Mouse (Mus musculus): ENCODE data around the gene Hoxc12. TPM values are rescaled to one million over a fixed set of nuclear protein-coding genes. Genes with fewer than 3 reads are reported as not detected.

The Hoxc12 gene
- not detected in 2 replicates for polyA plus RNA-seq (2012; rRNA removed)

DNA sequence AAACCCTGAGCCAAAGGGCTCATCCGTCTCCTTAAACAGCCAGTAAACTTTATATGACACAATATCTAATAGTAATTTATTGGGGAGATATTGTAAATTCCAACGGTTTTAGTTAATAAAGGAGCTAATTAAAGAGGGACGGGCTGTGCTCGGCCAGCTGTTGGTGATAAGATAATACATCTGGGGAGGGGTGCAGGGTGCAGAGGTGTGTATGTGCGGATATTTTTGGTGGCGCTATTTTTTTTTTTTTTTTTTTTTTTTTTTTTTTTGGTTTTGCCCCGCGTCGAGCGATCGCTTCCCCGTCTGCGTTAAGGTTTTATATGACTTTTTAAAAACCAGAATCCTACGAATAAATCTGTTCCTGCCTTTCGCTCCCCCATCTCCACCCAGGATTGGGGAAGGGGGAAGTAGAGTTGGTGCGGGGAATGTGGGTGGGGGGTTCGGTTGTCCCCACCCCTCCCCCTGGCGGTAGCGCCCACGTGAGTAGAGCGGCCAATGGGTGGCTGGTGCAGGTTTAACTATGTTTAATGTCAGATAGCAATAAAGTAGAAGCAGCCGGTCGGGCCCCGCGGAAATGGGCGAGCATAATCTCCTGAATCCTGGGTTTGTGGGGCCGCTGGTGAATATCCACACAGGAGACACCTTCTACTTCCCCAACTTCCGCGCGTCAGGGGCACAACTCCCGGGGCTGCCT, at the start of gene Hoxc12:
TSS of gene Hoxc12 (plus strand) at position 479 of the 694 bp plus-strand sequence.
- no peak for DNase-seq (ENCODE audit: extremely low spot score in 1 of 2, low spot score in 1 of 2)

DNA sequence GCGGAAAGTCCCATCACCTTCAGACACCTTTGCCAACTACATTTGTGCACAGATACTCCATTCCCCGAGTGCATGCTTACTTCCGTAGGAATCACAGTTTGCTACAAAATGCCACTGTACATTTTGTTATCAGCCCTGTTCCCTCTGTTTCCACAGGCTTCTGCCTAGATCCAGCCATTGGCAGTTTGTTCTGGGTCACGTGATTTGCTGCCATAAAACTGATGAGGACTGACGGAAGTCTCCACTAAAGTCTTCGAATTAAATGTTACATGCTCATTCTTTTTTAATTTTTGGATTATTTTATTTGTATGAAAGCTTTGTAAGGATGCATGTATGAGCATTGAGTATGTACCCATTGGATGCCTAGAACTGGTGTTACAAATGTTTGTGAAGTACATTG, 41.4 kb upstream of the Hoxc12 start:
- no peak for DNase-seq (ENCODE audit: extremely low spot score in 1 of 2, low spot score in 1 of 2)

DNA sequence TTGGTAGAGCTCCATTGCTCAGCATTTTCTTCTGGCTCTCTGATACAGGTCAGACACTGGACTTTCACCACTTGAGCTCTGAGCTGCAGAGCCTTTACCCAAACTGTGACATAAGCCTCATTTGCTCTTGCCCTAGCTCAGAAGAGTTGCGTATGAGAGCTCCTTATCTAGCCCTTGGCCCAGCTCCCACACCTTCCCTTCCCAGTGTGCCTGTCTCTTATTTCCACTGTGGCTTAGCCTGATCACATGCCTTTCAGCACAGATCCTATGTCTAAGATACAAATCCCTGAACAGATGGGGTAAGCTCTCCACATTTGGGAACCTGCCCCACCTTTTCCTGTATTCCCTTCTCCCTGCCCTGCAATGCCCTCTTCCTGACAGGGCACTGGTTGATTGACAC, 31.6 kb upstream of the Hoxc12 start:
- no peak for DNase-seq (ENCODE audit: extremely low spot score in 1 of 2, low spot score in 1 of 2)

DNA sequence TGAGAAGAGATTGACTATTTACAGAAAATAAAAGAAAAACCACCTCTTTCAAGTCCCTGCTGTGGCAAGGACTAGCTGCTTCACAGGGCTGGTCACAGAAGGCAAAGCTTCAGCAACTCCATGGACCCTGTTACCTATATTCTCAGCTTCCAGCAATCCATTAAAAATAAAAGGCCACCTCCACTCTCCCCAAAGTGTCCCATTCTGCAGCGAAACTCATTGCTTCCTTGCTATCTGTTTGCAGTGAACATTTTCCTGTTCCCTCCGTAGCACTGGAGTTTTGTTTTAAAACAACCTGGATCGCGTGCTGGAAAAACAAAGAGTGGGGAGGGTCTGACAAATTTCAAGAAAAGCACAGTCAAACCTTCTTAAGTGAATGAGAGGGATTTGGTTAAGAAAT, 27.0 kb upstream of the Hoxc12 start:
- no peak for DNase-seq (ENCODE audit: extremely low spot score in 1 of 2, low spot score in 1 of 2)

DNA sequence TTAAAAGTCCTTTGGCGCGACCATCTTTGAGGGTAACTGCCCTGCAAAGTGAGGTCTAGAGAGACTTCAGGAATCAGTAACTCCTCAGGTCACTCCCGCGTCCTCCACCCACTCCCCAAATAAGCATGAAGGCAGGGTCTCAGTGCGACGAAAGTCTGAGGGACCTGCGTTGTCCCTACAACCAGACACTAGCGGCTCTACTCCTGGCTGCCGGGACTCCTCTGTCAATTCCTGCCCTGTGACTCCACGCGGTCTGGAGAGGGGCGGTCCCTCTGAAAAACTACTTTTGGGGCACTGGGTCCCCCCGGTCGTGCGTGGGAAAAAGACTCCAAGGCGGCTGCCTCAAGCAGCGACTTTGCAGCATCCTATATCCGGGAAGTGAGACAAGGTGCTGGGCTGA, 26.5 kb upstream of the Hoxc12 start:
- no peak for DNase-seq (ENCODE audit: extremely low spot score in 1 of 2, low spot score in 1 of 2)

DNA sequence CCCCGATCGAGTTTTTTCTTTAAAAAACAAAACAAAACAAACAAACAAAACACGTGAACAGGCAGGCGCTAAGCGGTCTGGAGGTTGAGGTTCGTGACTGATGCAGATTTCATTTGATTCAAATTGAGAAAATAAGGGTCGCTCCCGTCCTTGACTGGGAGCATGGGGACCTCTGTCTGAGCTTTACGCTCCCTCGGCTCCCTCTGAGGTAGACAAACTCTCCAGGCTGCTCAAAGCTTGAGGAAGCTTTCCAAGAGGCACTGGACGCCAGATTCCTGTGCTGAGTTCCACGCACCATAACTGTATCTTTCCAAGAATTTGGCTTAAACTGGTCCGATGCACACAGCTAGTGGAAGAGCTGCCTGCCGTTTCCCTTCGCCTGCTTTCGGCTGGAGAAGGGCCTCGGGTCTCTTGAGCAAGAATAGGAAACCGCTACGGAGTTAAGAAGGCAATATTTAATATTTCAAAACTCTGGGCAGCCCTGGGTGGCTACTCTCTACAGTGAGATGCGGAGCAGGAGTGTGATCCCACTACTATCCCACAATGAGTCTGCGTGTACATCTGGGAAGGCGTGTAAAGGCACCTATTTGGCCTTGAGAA, 26.0 kb upstream of the Hoxc12 start:
- no peak for DNase-seq (ENCODE audit: extremely low spot score in 1 of 2, low spot score in 1 of 2)

DNA sequence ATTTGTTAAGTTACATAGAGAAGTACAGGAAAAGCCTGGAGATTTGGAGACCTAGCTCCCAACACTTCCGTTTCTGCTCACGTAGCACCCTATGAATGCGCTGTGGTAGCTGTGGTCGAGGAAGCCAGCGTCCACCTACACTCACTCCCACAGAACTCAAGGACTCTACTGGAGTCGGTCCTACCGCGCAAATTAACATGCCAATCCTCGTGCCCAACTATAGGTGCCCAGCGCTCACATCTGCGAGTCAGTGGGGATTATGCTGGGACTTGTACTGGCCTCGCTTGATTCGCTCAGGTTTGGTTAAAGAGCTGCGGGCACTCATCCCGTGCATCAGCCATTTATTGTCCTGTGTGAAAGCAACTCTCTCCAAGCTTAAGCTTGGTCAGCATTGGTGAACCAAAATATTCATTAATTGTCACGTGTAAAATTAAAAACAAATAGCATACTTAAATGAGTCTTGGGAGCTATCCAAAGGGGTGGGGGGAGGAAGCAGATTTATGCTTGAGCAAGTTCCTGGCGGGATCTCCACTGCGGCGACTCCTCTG, 23.4 kb upstream of the Hoxc12 start:
- no peak for DNase-seq (ENCODE audit: extremely low spot score in 1 of 2, low spot score in 1 of 2)

DNA sequence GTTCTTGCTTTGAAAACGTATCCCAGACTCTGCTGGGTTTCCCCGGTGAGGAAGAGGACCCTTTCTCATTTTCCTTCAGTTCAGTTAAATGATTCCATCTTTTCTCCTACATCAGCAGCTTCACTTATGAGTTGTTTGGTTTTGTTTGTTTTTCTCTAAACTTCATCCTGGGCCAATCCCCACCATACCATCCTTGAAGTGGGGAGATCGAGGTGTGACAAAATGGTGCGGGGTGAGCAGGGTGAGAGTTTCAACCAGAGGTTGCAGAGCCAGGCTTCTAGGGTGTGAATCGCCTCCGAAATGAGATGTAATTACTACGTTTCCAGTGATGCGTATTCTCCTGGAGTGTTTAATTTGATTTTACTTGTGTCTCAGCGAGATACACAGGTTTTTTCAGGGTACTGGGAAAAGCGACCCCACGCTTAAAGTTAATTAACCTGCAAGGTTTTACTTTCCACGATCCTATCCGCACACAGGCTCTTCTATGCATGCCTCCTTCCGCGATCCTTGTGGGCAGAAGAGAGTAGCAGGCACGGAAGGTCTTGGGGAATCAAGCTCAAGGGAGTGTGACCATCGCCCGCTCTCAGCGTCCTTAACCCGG, 18.5 kb upstream of the Hoxc12 start:
- no peak for DNase-seq (ENCODE audit: extremely low spot score in 1 of 2, low spot score in 1 of 2)

DNA sequence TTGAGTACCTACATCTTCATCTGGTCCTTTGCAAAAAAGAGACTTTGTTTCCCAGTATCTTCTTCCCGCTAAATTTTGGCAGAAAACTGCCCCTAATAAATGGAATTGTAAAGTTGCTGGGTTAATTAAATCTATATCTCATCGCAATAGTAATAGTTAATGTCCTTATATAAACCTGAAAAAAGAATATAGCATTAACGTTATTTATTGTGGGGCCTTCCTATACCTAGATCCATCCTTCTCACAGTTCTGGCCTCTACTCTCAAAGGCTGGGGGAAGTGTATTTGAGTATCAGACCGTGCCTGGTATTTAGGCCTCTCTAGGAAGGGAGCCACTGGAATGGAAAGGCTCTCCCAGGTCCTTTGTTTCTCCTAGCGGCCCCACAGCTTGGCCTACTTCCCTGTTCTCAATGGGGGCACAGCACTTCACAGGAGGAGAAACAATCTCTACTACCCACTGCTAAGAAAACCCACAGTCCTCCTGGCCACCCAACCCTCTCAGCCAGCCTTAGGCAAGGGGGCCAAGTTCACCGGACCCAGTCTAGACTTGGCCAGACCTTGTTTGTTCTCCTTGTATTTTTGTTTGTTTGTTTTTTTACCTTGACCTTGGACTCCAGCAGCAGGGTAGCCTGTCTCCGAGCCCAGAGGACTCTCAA, 17.8 kb upstream of the Hoxc12 start:
- DNase-seq (ENCODE audit: extremely low spot score in 1 of 2, low spot score in 1 of 2): no peak

DNA sequence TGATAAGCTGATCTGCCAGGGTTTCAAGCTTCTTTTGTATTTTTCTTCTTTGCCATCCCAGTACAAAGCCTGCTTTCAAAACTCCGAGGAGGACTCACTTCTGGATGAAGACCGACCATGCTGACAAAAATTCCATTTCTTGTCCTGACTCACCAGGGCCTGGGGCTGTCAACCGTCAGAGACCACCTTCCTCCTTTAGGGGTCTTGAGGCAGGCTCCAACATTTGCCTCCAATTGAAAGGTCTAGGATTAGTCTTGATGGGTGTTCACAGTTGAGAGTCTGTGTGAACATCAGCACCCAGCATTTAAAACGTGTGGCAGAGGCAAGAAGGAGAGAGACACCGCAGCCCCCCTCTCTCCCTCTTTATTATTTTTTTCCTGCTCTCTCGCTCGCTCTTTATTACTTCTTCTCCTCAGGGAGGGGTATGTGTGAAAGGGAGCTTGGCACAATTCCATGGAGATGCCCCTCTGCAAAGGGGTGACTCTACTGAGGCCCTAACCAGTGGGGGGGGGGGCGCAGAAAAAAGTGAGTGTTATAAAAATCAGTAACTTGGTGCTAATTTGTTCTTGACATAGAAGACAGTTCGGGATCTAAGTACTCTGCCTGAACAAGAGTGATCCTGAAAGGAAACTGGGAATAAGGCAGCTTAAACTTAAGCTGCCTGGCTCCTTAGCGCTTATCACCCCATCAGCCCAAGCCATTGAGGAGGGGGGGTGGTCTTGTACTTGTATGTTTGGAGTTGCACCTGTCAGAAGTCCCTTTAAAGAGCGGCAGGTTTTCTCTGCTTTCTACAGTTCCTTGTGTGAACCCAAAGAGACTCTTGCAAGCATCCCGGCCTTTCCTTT, 17.0 kb upstream of the Hoxc12 start:
- no peak for DNase-seq (ENCODE audit: extremely low spot score in 1 of 2, low spot score in 1 of 2)

DNA sequence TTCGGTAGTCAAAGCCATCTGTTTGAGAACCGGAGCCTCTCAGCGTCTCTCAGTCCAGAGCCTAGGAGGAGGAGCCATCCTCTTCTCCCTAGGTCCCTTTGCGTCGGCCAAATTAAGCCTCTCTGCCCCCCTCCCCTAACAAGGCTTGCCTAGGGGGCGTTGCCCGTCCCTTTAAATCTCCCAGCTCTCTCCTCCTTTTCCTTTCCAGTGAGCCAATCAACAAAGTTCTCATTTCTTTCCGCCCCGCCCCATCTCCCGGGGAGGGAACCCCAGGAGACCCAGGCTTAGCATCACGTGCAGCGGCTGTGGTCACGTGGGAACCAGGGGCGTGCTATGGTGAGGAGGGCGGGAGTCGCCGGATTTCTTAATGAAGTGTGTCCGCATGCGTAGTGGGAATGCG, 15.9 kb upstream of the Hoxc12 start:
- DNase-seq (ENCODE audit: extremely low spot score in 1 of 2, low spot score in 1 of 2): no peak

DNA sequence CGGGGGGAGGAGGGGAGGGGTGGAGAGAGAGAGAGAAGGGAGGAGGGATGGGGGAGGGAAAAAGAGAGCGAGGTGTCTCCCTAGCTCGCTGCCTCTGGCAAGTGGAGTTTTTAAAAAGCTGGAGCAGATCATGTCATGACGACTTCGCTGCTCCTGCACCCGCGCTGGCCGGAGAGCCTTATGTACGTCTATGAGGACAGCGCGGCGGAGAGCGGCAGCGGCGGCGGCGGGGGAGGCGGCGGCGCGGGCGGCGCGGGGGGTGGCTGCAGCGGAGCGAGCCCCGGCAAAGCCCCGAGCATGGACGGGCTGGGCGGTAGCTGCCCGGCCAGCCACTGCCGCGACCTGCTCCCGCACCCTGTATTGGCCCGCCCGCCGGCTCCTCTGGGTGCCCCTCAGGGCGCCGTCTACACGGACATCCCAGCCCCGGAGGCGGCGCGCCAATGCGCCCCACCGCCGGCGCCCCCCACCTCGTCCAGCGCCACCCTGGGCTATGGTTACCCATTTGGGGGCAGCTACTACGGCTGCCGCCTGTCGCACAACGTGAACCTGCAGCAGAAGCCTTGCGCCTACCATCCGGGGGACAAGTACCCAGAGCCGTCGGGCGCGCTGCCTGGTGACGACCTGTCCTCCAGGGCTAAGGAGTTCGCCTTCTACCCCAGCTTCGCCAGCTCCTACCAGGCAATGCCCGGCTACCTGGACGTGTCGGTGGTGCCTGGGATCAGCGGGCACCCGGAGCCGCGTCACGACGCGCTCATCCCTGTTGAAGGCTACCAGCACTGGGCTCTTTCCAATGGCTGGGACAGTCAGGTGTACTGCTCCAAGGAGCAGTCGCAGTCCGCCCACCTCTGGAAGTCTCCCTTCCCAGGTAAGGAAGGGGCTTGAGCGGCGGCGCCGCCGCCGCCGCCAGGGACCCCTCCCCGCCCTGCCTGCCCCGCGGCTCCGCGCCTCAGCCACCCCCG, 15.2 kb upstream of the Hoxc12 start, which contains the start of gene Hoxc13:
TSS of gene Hoxc13 (plus strand) at position 51 of the 959 bp plus-strand sequence.
- DNase-seq (ENCODE audit: extremely low spot score in 1 of 2, low spot score in 1 of 2): no peak

DNA sequence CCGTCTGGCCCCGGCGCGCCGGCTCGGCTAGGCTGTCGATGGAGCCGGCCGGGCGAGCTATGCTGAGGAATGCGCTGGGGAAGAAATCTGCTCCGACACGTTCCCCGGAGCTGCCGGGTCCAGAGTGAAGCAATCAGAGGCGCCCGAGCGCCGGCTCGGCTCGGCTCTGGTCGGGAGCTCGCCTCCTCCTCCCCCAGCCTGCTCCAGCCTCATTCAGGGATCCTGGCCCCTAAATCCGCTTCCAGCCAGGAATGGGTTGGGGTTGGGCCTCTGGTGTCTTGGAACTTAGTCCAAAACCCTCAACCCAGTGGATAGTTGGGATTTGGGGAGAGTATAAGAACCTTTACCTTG, 14.6 kb upstream of the Hoxc12 start:
- no peak for DNase-seq (ENCODE audit: extremely low spot score in 1 of 2, low spot score in 1 of 2)

DNA sequence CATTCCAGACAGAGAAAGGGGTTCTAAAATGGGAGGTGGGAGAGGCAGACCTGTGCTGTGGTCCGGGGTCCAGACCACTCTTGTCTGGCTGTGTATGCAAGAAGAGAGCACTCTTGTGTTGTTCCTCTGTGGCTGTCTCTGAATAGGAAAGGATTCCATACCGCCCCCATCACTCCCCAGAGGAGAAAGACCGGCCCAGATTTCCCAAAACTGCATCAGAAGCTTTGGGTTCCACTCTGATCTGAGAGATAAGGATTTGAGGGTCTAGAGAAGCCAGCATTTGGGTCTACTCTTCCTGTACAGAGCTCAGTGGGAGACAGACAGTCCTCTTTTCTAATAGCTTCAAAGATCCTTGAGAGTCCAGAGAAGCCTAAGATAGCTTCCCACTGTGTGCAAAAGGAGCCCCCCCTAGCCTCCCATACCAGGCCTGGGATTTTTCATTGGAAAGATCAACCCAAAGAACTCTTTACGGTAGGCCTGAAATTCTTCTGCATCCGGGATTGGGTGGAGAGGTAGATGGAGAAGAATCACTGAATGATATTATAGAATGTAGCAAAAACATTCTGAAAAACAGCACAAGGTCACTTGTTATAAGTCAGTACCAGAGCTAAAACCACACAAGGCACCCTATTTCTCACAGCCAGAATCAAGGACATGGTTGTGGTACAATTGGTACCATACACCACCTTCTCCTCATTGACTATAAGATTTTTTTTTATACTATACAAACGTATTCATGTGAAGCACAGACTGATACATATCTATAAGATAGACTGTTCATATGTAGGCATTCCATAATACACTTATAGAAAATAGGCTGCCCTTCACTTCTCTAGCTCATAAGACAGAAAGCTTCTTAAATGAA, 13.7 kb upstream of the Hoxc12 start:
- no peak for DNase-seq (ENCODE audit: extremely low spot score in 1 of 2, low spot score in 1 of 2)

DNA sequence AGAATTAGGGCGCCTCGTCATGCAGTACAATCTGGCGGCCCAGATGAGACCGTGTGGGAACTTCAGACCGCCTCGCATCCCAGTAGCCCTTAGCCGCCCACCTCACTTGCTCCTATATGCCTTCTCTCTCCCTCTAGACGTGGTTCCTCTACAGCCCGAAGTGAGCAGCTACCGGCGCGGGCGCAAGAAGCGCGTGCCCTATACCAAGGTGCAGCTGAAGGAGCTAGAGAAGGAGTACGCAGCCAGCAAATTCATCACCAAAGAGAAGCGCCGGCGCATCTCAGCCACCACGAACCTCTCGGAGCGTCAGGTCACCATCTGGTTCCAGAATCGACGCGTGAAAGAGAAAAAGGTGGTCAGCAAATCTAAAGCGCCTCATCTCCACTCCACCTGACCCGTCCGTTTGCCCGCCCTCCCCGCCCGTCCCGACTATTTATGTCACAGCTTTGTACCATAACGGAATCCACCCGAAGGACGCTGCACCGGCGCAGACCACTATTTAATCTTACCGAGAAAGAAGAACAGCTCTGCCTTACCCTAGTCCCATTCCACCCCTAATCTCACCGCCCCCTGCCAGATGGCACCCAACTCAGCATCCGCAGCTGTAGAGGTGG, 9.4 kb upstream of the Hoxc12 start:
- DNase-seq (ENCODE audit: extremely low spot score in 1 of 2, low spot score in 1 of 2): no peak

DNA sequence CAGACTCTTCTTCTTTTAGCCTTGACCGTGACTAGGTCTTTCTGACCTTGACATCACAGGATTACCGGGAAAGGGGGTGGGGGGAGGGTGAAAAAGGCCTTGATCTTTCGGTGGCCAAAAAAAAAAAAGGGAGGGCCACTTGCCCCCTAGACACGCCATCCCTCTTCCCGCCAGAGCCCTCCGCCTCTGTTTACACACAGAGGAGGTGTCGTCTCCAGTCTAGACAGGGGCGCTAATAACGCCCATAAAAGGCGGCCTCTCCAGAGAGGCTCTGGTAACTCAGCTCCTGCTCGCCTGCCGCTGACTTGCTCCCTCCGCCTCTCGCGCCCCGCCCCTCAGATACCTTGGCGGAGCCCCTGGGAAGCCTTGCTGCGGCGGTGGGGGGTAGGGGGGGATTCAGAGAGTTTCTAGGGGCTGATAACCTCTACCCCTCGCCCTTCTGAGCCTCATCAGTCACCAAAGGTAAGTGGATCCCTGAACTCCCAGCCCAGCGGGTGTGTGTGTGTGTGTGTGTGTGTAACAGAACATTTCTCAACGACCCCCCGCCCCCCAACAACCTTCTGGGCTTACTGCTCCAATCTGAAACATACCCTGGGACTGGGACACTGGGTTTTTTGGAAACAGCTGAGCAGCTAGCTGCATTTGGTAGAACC, 4.7 kb upstream of the Hoxc12 start:
- no peak for DNase-seq (ENCODE audit: extremely low spot score in 1 of 2, low spot score in 1 of 2)

DNA sequence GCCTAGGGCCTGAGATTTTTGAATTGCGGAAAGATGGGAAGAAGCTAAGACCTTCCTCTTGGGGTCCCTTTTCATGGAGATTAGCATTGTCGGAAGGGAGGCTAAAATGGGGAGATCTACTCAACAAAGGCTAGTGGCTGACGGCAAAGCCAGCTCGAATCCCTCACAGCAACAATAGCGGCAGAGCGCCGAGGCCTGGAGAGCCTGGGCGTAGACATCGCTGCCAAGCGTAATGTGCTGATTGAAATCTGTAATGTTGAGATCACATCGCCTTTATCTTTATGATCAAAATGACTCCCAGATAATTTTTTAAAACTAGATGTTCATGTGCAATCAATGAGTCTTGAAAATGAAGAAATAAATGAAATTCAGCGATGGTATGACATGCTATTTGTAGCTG, 2.1 kb upstream of the Hoxc12 start:
- no peak for DNase-seq (ENCODE audit: extremely low spot score in 1 of 2, low spot score in 1 of 2)

DNA sequence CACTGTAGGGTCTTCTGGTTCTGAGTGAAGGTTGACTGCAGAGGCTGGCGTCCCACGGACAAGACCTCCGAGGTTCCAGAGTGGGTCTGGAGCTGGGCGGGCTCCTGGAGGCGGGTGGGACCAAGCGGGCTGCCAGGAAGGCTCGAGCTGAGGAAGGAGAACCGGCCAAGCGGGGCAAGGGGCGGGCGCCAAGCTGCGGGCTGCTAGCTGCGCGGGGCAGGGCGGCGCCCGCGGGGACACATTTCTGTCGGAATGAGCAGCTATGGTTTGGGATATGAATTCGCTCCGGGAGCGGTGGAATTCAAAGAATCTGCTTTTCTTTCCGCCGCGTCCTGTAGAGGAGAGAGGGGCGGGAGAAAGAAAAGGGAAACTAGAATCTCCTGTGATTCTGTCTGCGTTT, 1.7 kb upstream of the Hoxc12 start:
- no peak for DNase-seq (ENCODE audit: extremely low spot score in 1 of 2, low spot score in 1 of 2)
